Mouse (Mus musculus) lung, postnatal 0 days (tissue): ENCODE results near the gene Plppr3. TPM values are rescaled to one million over a fixed set of nuclear protein-coding genes. Genes with fewer than 3 reads are reported as not detected.

ENCODE experiments used
- ATAC-seq: fragments of 200-750 bp; cut with Nextera tagmentation; 2 replicates; pipeline ENCODE4 v1.8.0; 2017; ENCODE audit warnings: moderate library complexity
- DNase-seq: peaks from one replicate; pipeline ENCODE4 v3.0.0-alpha.2; 2016; ENCODE audit warnings: low spot score
- H3K27ac ChIP-seq: fragments of 300-500 bp; sonication (generic); 2 replicates; pipeline ENCODE4 v1.5.1; 2014; ENCODE audit warnings: antibody characterized with exemption, mild to moderate bottlenecking, low read length, mixed read lengths
- H3K27me3 ChIP-seq: fragments of 300-500 bp; sonication (generic); replicated peaks from 2 replicates; pipeline ENCODE4 v1.6.1; 2014; ENCODE audit warnings: low read length, mixed read lengths; ENCODE audit not compliant: insufficient read depth
- H3K36me3 ChIP-seq: fragments of 300-500 bp; sonication (generic); 2 replicates; pipeline ENCODE4 v1.6.1; 2014; ENCODE audit warnings: low read length, mixed read lengths; ENCODE audit not compliant: insufficient read depth
- H3K4me1 ChIP-seq: fragments of 300-500 bp; sonication (generic); 2 replicates; pipeline ENCODE4 v1.6.1; 2014; ENCODE audit warnings: antibody characterized with exemption, low read depth, low read length, mixed read lengths; ENCODE audit not compliant: insufficient read depth
- H3K4me2 ChIP-seq: fragments of 300-500 bp; sonication (generic); replicated peaks from 2 replicates; pipeline ENCODE4 v1.6.1; 2014; ENCODE audit warnings: low read depth, mild to moderate bottlenecking, low read length, moderate library complexity, mixed read lengths
- H3K4me3 ChIP-seq: fragments of 300-500 bp; sonication (generic); 2 replicates; pipeline ENCODE4 v1.5.1; 2014; ENCODE audit warnings: low read depth, low read length
- H3K9ac ChIP-seq: fragments of 300-500 bp; sonication (generic); replicated peaks from 2 replicates; pipeline ENCODE4 v1.6.1; 2014; ENCODE audit warnings: low read depth, mild to moderate bottlenecking
- H3K9me3 ChIP-seq: fragments of 300-500 bp; sonication (generic); 2 replicates; pipeline ENCODE4 v1.6.1; 2016; ENCODE audit warnings: low read length, mixed read lengths
- CTCF ChIP-seq: IDR thresholded peaks from 2 replicates; pipeline ENCODE4 v1.5.1; 2016; ENCODE audit warnings: antibody characterized with exemption, mild to moderate bottlenecking
- EP300 ChIP-seq: IDR thresholded peaks from 2 replicates; pipeline ENCODE4 v1.6.1; 2016; ENCODE audit warnings: antibody characterized with exemption, mild to moderate bottlenecking, control low read depth
- WGBS: fragments of 180-500 bp; shearing (Covaris S2); extraction: QIAGEN DNeasy Blood & Tissue Kit; methylation state at CpG from one replicate; pipeline ENCODE4 v1.1.7; 2014; 5-methylcytosine and 5-hydroxymethylcytosine counted together
- polyA plus RNA-seq: library from polyadenylated mRNA; unstranded; fragments of >200 nt; fragmentation: Nextera tagmentation; extraction: Ambion mirVana; gene quantifications from 2 replicates; pipeline ENCODE4 v1.2.1, GENCODE M21; 2015

Gene Plppr3
- polyA plus RNA-seq, 1 experiment from 2014 or later, result 3.9 TPM

DNA sequence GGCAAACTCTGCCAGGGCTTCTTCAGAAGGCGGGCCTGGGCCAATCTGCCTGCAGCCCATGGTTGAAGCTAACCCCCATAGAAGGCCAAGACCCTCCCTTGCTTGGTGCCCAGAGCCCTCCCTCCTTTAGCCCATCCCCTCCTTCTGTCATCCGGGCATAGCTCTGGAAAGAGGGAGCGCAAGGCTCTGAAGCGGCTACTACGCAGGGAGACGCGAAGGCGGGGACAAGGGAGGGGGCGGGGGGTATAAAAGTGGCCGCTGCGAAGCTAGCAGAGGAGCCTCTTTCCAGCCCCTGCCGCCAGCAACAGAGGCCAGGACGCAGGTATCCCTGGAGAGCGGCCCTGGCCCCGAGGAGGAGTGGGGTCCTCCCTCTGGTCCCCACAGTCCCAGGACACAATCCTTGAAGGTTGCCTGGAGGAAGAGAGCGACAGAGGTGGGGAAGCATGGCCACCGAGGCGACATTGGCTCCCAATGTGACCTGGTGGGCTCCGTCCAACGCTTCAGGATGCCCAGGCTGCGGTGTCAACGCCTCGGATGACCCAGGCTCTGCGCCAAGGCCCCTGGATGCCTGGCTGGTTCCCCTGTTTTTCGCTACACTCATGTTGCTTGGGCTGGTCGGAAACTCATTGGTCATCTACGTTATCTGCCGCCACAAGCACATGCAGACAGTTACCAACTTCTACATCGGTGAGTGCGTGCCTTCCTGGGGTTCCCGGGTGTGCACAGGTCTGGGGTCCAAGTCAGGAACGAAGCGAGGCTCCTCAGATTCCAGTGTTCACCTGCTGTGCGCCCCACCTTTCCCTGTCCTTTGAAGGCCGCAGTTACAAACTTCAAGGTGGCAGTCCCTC lies 44.0 kb upstream of the Plppr3 start:
- Histone ChIP-seq H3K9me3 (no peaks in the 10 kb centered on the region), H3K4me3 (peak overlapping the region; percentile 23; the same call in 1 of the 2 replicates), H3K27me3 (peaks cover 35% of the 10 kb centered on the region), H3K27ac (no peak overlapping the region), H3K4me2 (peak overlapping the region; percentile 50), H3K9ac (0 out of 2 replicates have a peak overlapping the region, but pooled peaks have one; percentile 3), H3K4me1 (peaks cover 21% of the 10 kb centered on the region; the same call in 1 of the 2 replicates), H3K36me3 (no peaks in the 10 kb centered on the region)
- DNase-seq (peak; percentile 51), ATAC-seq (no peak)
- TF ChIP-seq EP300 (no peak), CTCF (no peak)
- 11% methylated on average over 34 of the region's 35 CpGs for WGBS

DNA sequence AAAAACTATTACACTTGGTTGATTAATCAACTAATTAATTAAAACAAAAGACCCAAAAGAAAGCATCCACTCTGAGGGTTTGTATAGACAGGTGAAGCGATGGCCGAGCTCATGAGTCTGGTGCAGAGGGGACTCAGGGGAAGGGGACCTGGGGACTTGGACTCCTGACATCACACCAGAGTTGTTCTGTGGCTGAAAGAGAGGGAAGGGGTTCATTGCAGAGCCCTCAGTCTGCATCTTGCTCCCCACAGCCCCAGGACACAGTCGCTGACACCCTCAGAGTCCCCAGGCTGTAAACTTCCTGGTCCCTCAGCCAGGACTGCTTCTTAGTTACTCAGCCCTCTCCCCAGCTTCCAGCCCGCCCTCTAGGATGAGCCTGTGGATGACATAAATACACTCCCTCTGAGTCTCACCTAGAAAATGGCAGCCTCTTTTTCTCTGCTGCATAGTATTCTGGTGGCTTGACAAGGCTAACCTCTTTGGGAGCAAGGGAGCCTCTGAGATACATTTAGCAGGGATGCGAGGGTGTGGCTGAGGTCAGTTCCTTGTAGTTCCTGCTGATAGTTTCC lies 43.2 kb upstream of the Plppr3 start:
- Histone ChIP-seq H3K9me3 (no peaks in the 10 kb centered on the region), H3K4me3 (no peak overlapping the region), H3K4me1 (peaks cover 21% of the 10 kb centered on the region; the same call in 1 of the 2 replicates), H3K4me2 (peak overlapping the region; percentile 88), H3K27ac (no peak overlapping the region), H3K9ac (no peak overlapping the region), H3K27me3 (peaks cover 34% of the 10 kb centered on the region), H3K36me3 (no peaks in the 10 kb centered on the region)
- DNase-seq (no peak), ATAC-seq (no peak)
- 67% methylated on average over 5 of the region's 5 CpGs for WGBS
- no peak for TF ChIP-seq CTCF
- TF ChIP-seq EP300, result no peak

DNA sequence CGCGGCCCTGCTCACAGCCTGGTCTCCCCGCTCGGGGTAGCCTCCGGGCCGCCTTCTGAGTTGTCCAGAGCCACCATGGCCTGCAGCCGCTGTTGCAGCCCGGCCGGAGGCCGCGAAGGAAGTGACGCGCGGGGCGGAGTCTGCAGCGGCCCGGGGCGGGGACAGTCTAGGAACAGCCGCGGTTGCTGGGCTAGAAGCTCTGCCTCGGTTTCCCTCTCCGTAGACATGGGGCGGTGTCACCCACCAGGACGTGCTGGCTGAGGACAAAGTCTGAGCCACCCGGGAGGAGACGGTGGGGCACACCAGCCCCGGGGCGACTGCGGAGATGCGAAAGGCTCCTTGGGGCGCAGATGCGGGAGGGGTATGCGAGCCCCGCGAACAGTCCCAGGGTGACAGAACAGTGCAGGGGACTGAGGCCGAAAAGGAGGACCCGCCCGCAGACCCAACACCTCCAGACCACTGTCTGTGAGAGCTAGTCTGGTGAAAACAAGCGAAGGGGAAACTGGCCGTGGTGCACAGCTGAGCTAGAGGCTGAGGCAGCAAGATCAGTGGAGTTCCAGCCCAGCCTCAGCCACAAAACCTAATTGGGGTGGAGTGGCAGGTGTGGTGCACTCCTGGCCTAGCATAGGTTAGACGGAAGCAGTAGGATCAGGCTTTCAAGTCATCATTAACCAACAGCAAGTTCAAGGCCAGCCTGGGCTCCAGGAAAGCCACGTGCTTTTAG lies 42.5 kb upstream of the Plppr3 start, which contains the start of gene Kiss1r:
Gene Kiss1r (plus strand): TSS at position 164 of the 724 bp plus-strand sequence.
- peak within 1 kb of the TSS; percentile 76 for H3K4me3 ChIP-seq
- no peaks in the 10 kb centered on the region for H3K9me3 ChIP-seq
- peaks cover 21% of the 10 kb centered on the region; the same call in 1 of the 2 replicates for H3K4me1 ChIP-seq
- 0 out of 2 replicates have a peak, but pooled peaks cover 3% of the 10 kb centered on the region for H3K36me3 ChIP-seq
- ATAC-seq (peak; percentile 87), DNase-seq (peak; percentile 89)
- H3K4me2 ChIP-seq, result peak within 1 kb of the TSS; percentile 88
- WGBS, result 2% methylated on average over 42 of the region's 42 CpGs
- H3K27me3 ChIP-seq, result peaks cover 27% of the 10 kb centered on the region
- H3K9ac ChIP-seq, result peak within 1 kb of the TSS; percentile 92
- peak within 1 kb of the TSS; percentile 82 for H3K27ac ChIP-seq
- TF ChIP-seq EP300, result no peak
- no peak for TF ChIP-seq CTCF

DNA sequence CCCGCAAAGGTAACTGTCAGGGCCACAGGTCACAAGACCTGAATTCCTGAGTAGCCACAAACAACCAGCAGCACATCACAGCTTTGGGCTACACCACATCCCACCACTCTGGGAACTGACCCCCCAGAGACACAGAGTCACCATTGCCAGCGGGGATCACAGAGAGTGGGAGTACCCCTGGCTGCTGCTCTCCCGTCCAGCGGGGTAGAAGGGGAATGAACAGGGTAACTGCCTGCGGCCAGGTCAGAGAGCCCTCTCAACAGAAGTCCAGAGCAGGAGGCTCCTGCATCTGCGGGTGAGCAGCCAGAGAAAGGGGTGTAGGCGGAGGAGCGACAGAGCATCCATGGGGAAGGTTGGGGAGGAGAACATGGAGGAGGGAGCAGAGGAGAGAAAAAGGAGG lies 41.6 kb upstream of the Plppr3 start:
- no peaks in the 10 kb centered on the region for H3K9me3 ChIP-seq
- H3K9ac ChIP-seq, result peak overlapping the region; percentile 92
- no peak for ATAC-seq
- peaks cover 14% of the 10 kb centered on the region; the same call in 1 of the 2 replicates for H3K4me1 ChIP-seq
- peak overlapping the region; percentile 76 for H3K4me3 ChIP-seq
- 6% methylated on average over 8 of the region's 8 CpGs for WGBS
- H3K36me3 ChIP-seq, result 0 out of 2 replicates have a peak, but pooled peaks cover 10% of the 10 kb centered on the region
- H3K27me3 ChIP-seq, result peaks cover 18% of the 10 kb centered on the region
- TF ChIP-seq EP300 (no peak), CTCF (no peak)
- H3K27ac ChIP-seq, result peak overlapping the region; percentile 82
- peak overlapping the region; percentile 88 for H3K4me2 ChIP-seq
- DNase-seq, result no peak

DNA sequence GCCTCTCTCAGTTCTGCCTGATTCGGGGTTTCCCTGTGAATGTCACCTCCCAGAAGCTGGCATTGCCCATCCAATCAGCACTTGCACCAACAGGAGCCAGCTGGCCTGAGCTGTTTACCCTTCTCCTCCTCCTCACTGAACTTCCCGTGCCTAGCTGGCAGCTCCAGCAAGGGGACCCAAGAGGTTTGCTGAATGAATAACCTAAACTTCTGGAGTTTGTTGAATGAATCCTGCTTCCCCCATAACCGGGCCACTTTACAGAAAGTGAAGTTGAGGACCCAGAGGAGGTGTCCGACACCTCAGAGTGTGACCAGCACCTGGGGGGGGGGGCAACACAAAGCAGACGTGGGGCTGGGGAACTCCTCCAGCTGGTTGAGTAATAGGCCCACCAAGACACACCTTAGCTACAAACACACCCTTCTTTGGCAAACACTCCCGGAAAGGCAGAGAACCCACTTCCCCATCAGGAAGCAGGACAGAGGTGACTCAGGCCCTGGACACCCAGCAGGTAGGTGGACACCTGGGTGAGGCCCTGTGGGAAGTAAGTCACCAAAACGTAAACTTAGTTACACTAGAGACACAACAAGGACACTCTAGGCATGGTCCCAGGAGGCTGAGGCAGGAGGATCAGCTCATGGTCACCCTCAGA lies 40.6 kb upstream of the Plppr3 start:
- Histone ChIP-seq H3K4me2 (no peak overlapping the region), H3K27me3 (peaks cover 8% of the 10 kb centered on the region; the same call in 1 of the 2 replicates), H3K9me3 (no peaks in the 10 kb centered on the region), H3K36me3 (0 out of 2 replicates have a peak, but pooled peaks cover 10% of the 10 kb centered on the region), H3K4me1 (peaks cover 14% of the 10 kb centered on the region; the same call in 1 of the 2 replicates), H3K4me3 (no peak overlapping the region), H3K27ac (peak overlapping the region; percentile 54), H3K9ac (no peak overlapping the region)
- no peak for TF ChIP-seq CTCF
- peak; percentile 82 for DNase-seq
- peak; percentile 52 for ATAC-seq
- 46% methylated on average over 7 of the region's 7 CpGs for WGBS
